Mouse (Mus musculus) MEL (cell line): ENCODE results near the gene Gfod1. TPM values are rescaled to one million over a fixed set of nuclear protein-coding genes. Genes with fewer than 3 reads are reported as not detected.

ENCODE experiments used
- DNase-seq: peaks from one replicate; pipeline ENCODE4 v3.0.0; 2011; ENCODE audit warnings: low read depth, low spot score
- H3K27ac ChIP-seq: 2 replicates; pipeline ENCODE4 v1.5.1; 2012; ENCODE audit warnings: low read depth, mild to moderate bottlenecking, control low read depth, low read length, moderate library complexity; ENCODE audit not compliant: control insufficient read depth
- H3K27me3 ChIP-seq, 2 experiments: fragments of 150-350 bp in 1 of 2; sonication (generic) in 1 of 2; 2 replicates each; pipeline ENCODE4 v1.6.1; 2012; ENCODE audit warnings: low read length in 2 of 2, mild to moderate bottlenecking in 2 of 2, improper control_type of control experiment in 1 of 2, moderate library complexity in 1 of 2; ENCODE audit not compliant: insufficient read depth in 2 of 2, control insufficient read depth in 1 of 2
- H3K36me3 ChIP-seq, 2 experiments: 2 replicates each; pipeline ENCODE4 v1.6.1; 2012 to 2014; ENCODE audit warnings: low read length in 2 of 2, improper control_type of control experiment in 1 of 2, inconsistent platforms in 1 of 2, mild to moderate bottlenecking in 1 of 2; ENCODE audit not compliant: insufficient read depth in 2 of 2, control insufficient read depth in 1 of 2
- H3K4me1 ChIP-seq, 2 experiments: fragments of 150-350 bp in 1 of 2; sonication (generic) in 1 of 2; 2 replicates each; pipeline ENCODE4 v1.6.1; 2012; ENCODE audit warnings: low read length in 2 of 2, improper control_type of control experiment in 1 of 2, mild to moderate bottlenecking in 1 of 2; ENCODE audit not compliant: insufficient read depth in 2 of 2, control insufficient read depth in 1 of 2
- H3K4me3 ChIP-seq, 2 experiments: fragments of 150-350 bp in 1 of 2; sonication (generic) in 1 of 2; 2 replicates each; pipeline ENCODE4 v1.5.1; 2012; ENCODE audit warnings: low read depth in 2 of 2, low read length in 2 of 2, mild to moderate bottlenecking in 2 of 2, moderate library complexity in 2 of 2, control low read depth in 1 of 2, improper control_type of control experiment in 1 of 2; ENCODE audit not compliant: control insufficient read depth in 1 of 2, insufficient read depth in 1 of 2
- H3K79me2 ChIP-seq: 2 replicates; pipeline ENCODE4 v1.6.1; 2012; ENCODE audit warnings: mild to moderate bottlenecking, low read length, moderate library complexity; ENCODE audit not compliant: control insufficient read depth, poor library complexity, insufficient read depth
- H3K9ac ChIP-seq: 2 replicates; pipeline ENCODE4 v1.6.1; 2012; ENCODE audit warnings: low read depth, mild to moderate bottlenecking, control low read depth, low read length, moderate library complexity; ENCODE audit not compliant: control insufficient read depth, poor library complexity, severe bottlenecking
- H3K9me3 ChIP-seq: fragments of 150-350 bp; sonication (generic); replicated peaks from 2 replicates; pipeline ENCODE4 v1.6.1; 2012; ENCODE audit warnings: mild to moderate bottlenecking, low read length, improper control_type of control experiment, moderate library complexity; ENCODE audit not compliant: insufficient read depth
- BHLHE40 ChIP-seq: IDR thresholded peaks from 2 replicates; pipeline ENCODE4 v1.6.1; 2012; ENCODE audit warnings: low read depth, mild to moderate bottlenecking, inconsistent platforms, low read length, improper control_type of control experiment, borderline replicate concordance
- CHD1 ChIP-seq: IDR thresholded peaks from 2 replicates; pipeline ENCODE4 v1.6.1; 2012; ENCODE audit warnings: low read depth, mild to moderate bottlenecking, inconsistent platforms, low read length, improper control_type of control experiment
- CTCF ChIP-seq, 3 experiments: IDR thresholded peaks in 2 of 3; conservative IDR thresholded peaks in 1 of 3; 2 replicates each; pipeline ENCODE4 v1.5.1; 2011 to 2012; ENCODE audit warnings: low read length in 3 of 3, low read depth in 2 of 3, mild to moderate bottlenecking in 2 of 3, improper control_type of control experiment in 1 of 3, inconsistent platforms in 1 of 3, mixed read lengths in 1 of 3, moderate library complexity in 1 of 3; ENCODE audit not compliant: control insufficient read depth in 1 of 3, insufficient read depth in 1 of 3, poor library complexity in 1 of 3, severe bottlenecking in 1 of 3
- E2F4 ChIP-seq: IDR thresholded peaks from 2 replicates; pipeline ENCODE4 v1.6.1; 2011; ENCODE audit warnings: low read depth, low read length, improper control_type of control experiment, borderline replicate concordance
- ELF1 ChIP-seq: IDR thresholded peaks from 2 replicates; pipeline ENCODE4 v1.6.1; 2014; ENCODE audit warnings: low read depth, mild to moderate bottlenecking, inconsistent platforms, low read length, improper control_type of control experiment, moderate library complexity
- EP300 ChIP-seq, 2 experiments: IDR thresholded peaks; 2 replicates each; pipeline ENCODE4 v1.6.1; 2011; ENCODE audit warnings: improper control_type of control experiment in 2 of 2, low read length in 2 of 2, low read depth in 1 of 2, mild to moderate bottlenecking in 1 of 2
- ETS1 ChIP-seq: IDR thresholded peaks from 2 replicates; pipeline ENCODE4 v1.6.1; 2012; ENCODE audit warnings: low read depth, mild to moderate bottlenecking, inconsistent platforms, low read length, improper control_type of control experiment, moderate library complexity
- GABPA ChIP-seq: IDR thresholded peaks from 2 replicates; pipeline ENCODE4 v1.6.1; 2012; ENCODE audit warnings: low read depth, mild to moderate bottlenecking, inconsistent platforms, low read length, improper control_type of control experiment, moderate library complexity
- GATA1 ChIP-seq: IDR thresholded peaks from 2 replicates; pipeline ENCODE4 v1.6.1; 2011; ENCODE audit warnings: low read depth, low read length, improper control_type of control experiment
- JUND ChIP-seq: IDR thresholded peaks from 2 replicates; pipeline ENCODE4 v1.6.1; 2011; ENCODE audit warnings: low read depth, mild to moderate bottlenecking, improper control_type of control experiment, low read length
- KAT2A ChIP-seq: conservative IDR thresholded peaks from 2 replicates; pipeline ENCODE4 v1.6.1; 2012; ENCODE audit warnings: low read depth, low read length, improper control_type of control experiment, inconsistent platforms
- MAFK ChIP-seq: IDR thresholded peaks from 2 replicates; pipeline ENCODE4 v1.6.1; 2011; ENCODE audit warnings: low read depth, mild to moderate bottlenecking, low read length, improper control_type of control experiment, borderline replicate concordance
- MAX ChIP-seq: IDR thresholded peaks from 2 replicates; pipeline ENCODE4 v1.6.1; 2011; ENCODE audit warnings: low read length, improper control_type of control experiment
- MAZ ChIP-seq: IDR thresholded peaks from 2 replicates; pipeline ENCODE4 v1.6.1; 2012; ENCODE audit warnings: low read depth, mild to moderate bottlenecking, inconsistent platforms, low read length, improper control_type of control experiment
- MEF2A ChIP-seq: IDR thresholded peaks from 2 replicates; pipeline ENCODE4 v1.6.1; 2014; ENCODE audit warnings: low read depth, mild to moderate bottlenecking, inconsistent platforms, low read length, improper control_type of control experiment; ENCODE audit not compliant: poor library complexity, insufficient replicate concordance, severe bottlenecking; ENCODE audit errors: extremely low read depth
- MXI1 ChIP-seq: IDR thresholded peaks from 2 replicates; pipeline ENCODE4 v1.6.1; 2011; ENCODE audit warnings: mild to moderate bottlenecking, low read depth, low read length, improper control_type of control experiment
- MYB ChIP-seq: IDR thresholded peaks from 2 replicates; pipeline ENCODE4 v1.6.1; 2011; ENCODE audit warnings: mild to moderate bottlenecking, low read depth, low read length, improper control_type of control experiment
- MYC ChIP-seq: IDR thresholded peaks from 2 replicates; pipeline ENCODE4 v1.6.1; 2011; ENCODE audit warnings: low read depth, mild to moderate bottlenecking, low read length, improper control_type of control experiment, moderate library complexity
- NELFE ChIP-seq: IDR thresholded peaks from 2 replicates; pipeline ENCODE4 v1.6.1; 2011; ENCODE audit warnings: low read depth, low read length, improper control_type of control experiment
- POLR2AphosphoS2 ChIP-seq: IDR thresholded peaks from 2 replicates; pipeline ENCODE4 v1.6.1; 2011; ENCODE audit warnings: low read length, improper control_type of control experiment
- POLR2AphosphoS5 ChIP-seq: IDR thresholded peaks from 2 replicates; pipeline ENCODE4 v1.6.1; 2012; ENCODE audit warnings: low read depth, borderline replicate concordance, mild to moderate bottlenecking, inconsistent platforms, low read length, moderate library complexity, mixed read lengths
- RCOR1 ChIP-seq: IDR thresholded peaks from 2 replicates; pipeline ENCODE4 v1.6.1; 2012; ENCODE audit warnings: low read depth, mild to moderate bottlenecking, inconsistent platforms, low read length, improper control_type of control experiment
- SIN3A ChIP-seq: IDR thresholded peaks from 2 replicates; pipeline ENCODE4 v1.6.1; 2012; ENCODE audit warnings: low read length, improper control_type of control experiment, inconsistent platforms
- TAL1 ChIP-seq: IDR thresholded peaks from 2 replicates; pipeline ENCODE4 v1.6.1; 2012; ENCODE audit warnings: mild to moderate bottlenecking, inconsistent platforms, low read length, moderate library complexity, mixed read lengths
- TBP ChIP-seq: IDR thresholded peaks from 2 replicates; pipeline ENCODE4 v1.8.0; 2011; ENCODE audit warnings: low read depth, low read length, improper control_type of control experiment
- TCF12 ChIP-seq: IDR thresholded peaks from 2 replicates; pipeline ENCODE4 v1.6.1; 2014; ENCODE audit warnings: low read depth, mild to moderate bottlenecking, inconsistent platforms, low read length, improper control_type of control experiment, moderate library complexity
- USF1 ChIP-seq: IDR thresholded peaks from 2 replicates; pipeline ENCODE4 v1.6.1; 2014; ENCODE audit warnings: low read depth, mild to moderate bottlenecking, inconsistent platforms, low read length, improper control_type of control experiment, moderate library complexity
- USF2 ChIP-seq, 2 experiments: IDR thresholded peaks; 2 replicates each; pipeline ENCODE4 v1.6.1; 2011 to 2012; ENCODE audit warnings: improper control_type of control experiment in 2 of 2, low read length in 2 of 2, borderline replicate concordance in 1 of 2, inconsistent platforms in 1 of 2, low read depth in 1 of 2, mild to moderate bottlenecking in 1 of 2; ENCODE audit not compliant: insufficient read depth in 1 of 2
- ZC3H11A ChIP-seq: IDR thresholded peaks from 2 replicates; pipeline ENCODE4 v1.6.1; 2012; ENCODE audit warnings: low read depth, mild to moderate bottlenecking, inconsistent platforms, low read length, improper control_type of control experiment
- ZNF384 ChIP-seq: IDR thresholded peaks from 2 replicates; pipeline ENCODE4 v1.6.1; 2012; ENCODE audit warnings: low read depth, mild to moderate bottlenecking, inconsistent platforms, low read length, improper control_type of control experiment
- polyA plus RNA-seq, 2 experiments: library from polyadenylated mRNA; stranded (reverse) in 1 of 2; unstranded in 1 of 2; fragments of >175 nt in 1 of 2; fragments of >200 nt in 1 of 2; gene quantifications; 2 replicates each; pipeline versions ENCODE4 v1.2.1 to v1.2.4; 2012; ENCODE audit warnings: low replicate concordance in 2 of 2, low read depth in 1 of 2; ENCODE audit not compliant: insufficient read length in 2 of 2, insufficient read depth in 1 of 2, missing spikeins in 1 of 2
- total RNA-seq: library from RNA; depleted of rRNA; stranded (reverse); fragments of 300-350 nt; gene quantifications from 2 replicates; pipeline ENCODE4 v1.2.3, GENCODE M21; 2012

Gene Gfod1
- total and polyA plus RNA-seq, 3 experiments: 0.27 to 0.93 TPM; not detected in 1

- no peaks in the 10 kb centered on the region for H3K27me3 ChIP-seq
- H3K4me3 ChIP-seq: no peak overlapping the region
- H3K36me3 ChIP-seq: peaks cover 0 to 30% of the 10 kb centered on the region in 2 experiments; a peak in 2 of 4 replicates
- DNase-seq: peak; percentile 94
- H3K27ac ChIP-seq: 0 out of 2 replicates have a peak overlapping the region, but pooled peaks have one; percentile 2
- peaks cover 9 to 38% of the 10 kb centered on the region in 2 experiments for H3K4me1 ChIP-seq
- TF ChIP-seq MAX (no peak), TCF12 (peak; percentile 99), MYB (peak; percentile 63), MAZ (peak; percentile 74; the same call in 1 of the 2 replicates), GATA1 (peak; percentile 99), ETS1 (peak; percentile 96), USF1 (no peak), KAT2A (no peak), TAL1 (peak; percentile 99), E2F4 (no peak), MAFK (peak; percentile 82), ZNF384 (no peak; the same call in 1 of the 2 replicates), BHLHE40 (peak; percentile 91), RCOR1 (peak; percentile 99), JUND (peak; percentile 74; the same call in 1 of the 2 replicates), EP300 (IDR thresholded peaks at IDR 0.05; ENCODE audit: low read depth in 1 of 2, low read length in 2 of 2) (peak; percentile 84 to 93), CHD1 (no peak), MEF2A (peak; percentile 95), MYC (peak; percentile 82)
- H3K9ac ChIP-seq: no peak overlapping the region
- H3K79me2 ChIP-seq: no peaks in the 10 kb centered on the region
- H3K9me3 ChIP-seq: no peaks in the 10 kb centered on the region
These were observed 110.7 kb downstream of the Gfod1 start for GRCm38 (mm10) chr13:43193266-43193665.

- Histone ChIP-seq H3K27ac (peak overlapping the region; percentile 17; the same call in 1 of the 2 replicates), H3K79me2 (no peaks in the 10 kb centered on the region), H3K9me3 (no peaks in the 10 kb centered on the region), H3K4me1 (peaks cover 9 to 37% of the 10 kb centered on the region in 2 experiments), H3K9ac (no peak overlapping the region), H3K36me3 (peaks cover 0 to 30% of the 10 kb centered on the region in 2 experiments; a peak in 2 of 4 replicates), H3K27me3 (no peaks in the 10 kb centered on the region), H3K4me3 (no peak overlapping the region)
- DNase-seq: peak; percentile 89
- TF ChIP-seq E2F4 (0 out of 2 replicates have a peak, but pooled peaks have one; percentile 22), USF2 (IDR thresholded peaks at IDR 0.05; ENCODE audit: borderline replicate concordance in 1 of 2, insufficient read depth in 1 of 2, low read depth in 1 of 2, low read length in 2 of 2) (no peak), GABPA (no peak), POLR2AphosphoS2 (no peak), MXI1 (no peak; the same call in 1 of the 2 replicates), CTCF (IDR thresholded peaks at IDR 0.05 in 2 of 3, conservative IDR thresholded peaks at IDR 0.05 in 1 of 3; ENCODE audit: control insufficient read depth in 1 of 3, insufficient read depth in 1 of 3, low read depth in 2 of 3, low read length in 3 of 3, poor library complexity in 1 of 3, severe bottlenecking in 1 of 3) (no peak), ZC3H11A (no peak), MEF2A (peak; percentile 90; the same call in 1 of the 2 replicates), TBP (0 out of 2 replicates have a peak, but pooled peaks have one; percentile 22), RCOR1 (peak; percentile 93), JUND (no peak), NELFE (no peak), MAFK (no peak; the same call in 1 of the 2 replicates), POLR2AphosphoS5 (no peak), SIN3A (no peak), GATA1 (peak; percentile 96), ELF1 (no peak), TAL1 (peak; percentile 98)
These were observed 112.2 kb downstream of the Gfod1 start for GRCm38 (mm10) chr13:43191741-43192192.
